Mouse (Mus musculus): ENCODE results near the gene Fxn.

Gene Fxn

DNA sequence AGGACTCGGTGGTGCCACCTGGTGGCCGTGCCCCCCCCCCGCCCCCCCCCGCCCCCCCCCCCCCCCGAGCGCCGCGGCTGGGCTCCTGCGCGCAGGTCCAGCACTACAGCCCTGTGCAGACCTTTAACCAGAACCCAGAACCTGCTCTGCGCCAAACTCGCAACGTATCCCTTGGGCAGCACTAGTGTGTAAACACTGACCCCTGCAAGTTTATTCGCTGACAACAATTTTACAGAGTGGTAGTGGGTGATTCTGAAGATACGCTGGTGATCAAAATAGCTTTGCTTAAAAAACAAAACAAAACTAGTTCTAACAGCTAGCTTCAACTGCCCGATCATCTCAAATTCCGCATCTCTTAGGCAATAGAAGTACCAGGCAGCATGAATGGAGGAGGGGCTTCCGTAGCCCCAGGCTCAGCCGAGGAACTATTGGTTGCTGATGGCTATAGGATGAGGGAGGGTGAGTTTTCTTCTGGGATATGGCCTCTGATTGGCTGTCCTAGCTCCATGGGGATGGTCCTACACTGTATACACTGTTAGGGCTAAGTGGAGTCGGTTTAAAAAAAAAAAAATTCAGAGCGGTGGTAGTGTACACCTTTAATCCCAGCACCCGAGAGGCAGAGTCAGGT is at the start of gene Fxn:
Fxn (minus strand) TSS at position 5 of the 628 bp plus-strand sequence.
- no peak for DNase-seq (ENCODE audit: extremely low read depth, low read depth, low spot score)

DNA sequence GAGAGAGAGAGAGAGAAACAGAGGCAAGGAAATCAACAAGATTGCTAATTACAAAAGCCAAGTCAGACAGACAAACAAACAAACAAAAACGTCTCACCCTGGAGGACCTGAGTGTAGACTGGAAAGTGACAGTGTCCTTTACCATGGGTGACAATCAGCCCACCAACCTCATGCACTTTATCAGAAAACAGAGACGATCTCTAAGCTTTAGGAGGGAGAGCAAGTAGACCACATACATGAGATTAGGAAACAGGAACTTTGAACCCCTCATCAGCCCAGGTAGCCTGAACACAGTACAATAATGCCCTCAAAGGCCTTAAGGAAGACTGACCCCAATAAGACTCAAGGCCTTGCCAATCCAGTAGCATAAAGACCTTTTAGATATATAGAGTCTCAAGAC is 47.5 kb upstream of the Fxn start:
- no peak for DNase-seq (ENCODE audit: extremely low read depth, low read depth, low spot score)

DNA sequence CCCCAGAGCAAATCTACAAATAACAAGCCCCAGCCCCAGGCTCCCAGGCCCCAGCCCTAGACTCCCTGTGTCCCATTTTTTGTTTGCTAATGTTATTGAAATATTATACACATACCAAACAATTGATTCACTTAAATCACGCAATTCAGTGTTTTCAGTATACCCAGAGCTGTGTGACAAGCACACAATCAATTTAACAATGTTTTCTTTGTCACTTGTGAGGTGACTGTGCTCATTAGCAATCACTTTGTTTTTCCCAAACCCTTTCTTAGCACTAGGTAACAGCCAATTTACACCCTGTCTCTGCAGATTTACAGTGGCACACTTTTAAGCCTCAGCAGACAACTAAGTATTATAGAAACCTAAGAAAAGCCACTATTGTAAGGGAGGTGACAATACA is 46.6 kb upstream of the Fxn start:
- no peak for DNase-seq (ENCODE audit: extremely low read depth, low read depth, low spot score)

DNA sequence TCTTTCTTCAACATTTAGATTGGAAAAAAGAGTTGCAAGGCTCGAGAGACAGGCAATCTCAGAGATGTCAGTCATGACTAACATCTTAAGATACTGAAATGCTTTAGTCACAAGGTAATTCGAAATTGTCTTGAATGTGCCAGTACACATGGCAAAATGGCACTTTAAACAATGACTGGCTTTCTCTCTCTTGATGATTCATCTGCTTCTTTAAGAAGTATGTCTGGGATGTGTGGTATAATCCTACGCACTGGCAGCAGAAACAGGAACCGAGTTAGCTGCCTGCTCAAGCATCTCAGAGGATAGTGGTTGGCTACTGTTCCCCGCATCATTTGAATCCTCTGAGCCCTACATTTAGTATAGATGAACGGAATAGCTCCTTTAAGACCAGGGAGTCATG is 45.3 kb upstream of the Fxn start:
- DNase-seq (ENCODE audit: extremely low read depth, low read depth, low spot score) = no peak

DNA sequence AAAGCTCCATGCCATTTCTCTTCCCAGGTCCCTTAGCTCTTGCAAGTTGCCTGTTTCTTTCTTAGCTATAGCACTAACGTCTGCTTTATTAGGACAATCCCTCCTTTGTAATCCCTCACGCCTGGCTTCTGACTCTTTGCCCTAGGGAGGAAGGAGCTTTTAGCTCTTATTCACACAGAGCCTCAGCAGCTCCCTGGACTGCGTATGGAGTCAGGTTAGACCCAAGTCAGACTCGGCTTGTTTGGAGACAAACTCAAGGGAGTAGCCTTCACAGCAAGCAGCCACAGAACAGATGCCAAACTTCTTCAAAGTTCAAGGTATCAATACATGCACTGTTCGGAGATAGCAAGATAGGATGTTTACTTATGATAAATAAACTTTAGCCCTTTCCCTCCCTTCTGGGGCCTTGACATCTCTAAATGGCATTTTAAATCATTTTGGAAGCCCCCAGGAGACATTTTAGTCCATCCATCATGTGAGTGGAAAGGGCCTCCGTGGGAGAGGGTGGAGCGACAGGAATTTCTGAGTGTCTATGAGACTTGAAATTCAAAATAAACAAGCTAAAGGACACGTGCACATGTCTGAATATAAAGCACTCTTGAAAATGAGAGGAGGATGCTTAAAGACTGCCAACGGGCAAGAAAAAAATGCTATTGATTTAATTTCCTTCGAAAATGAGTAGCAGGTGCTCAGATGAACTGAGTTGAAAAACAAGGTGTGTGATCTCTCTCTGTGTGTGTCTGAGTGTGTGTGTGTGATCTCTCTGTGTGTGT is 43.6 kb upstream of the Fxn start:
- DNase-seq (ENCODE audit: extremely low read depth, low read depth, low spot score) = no peak

DNA sequence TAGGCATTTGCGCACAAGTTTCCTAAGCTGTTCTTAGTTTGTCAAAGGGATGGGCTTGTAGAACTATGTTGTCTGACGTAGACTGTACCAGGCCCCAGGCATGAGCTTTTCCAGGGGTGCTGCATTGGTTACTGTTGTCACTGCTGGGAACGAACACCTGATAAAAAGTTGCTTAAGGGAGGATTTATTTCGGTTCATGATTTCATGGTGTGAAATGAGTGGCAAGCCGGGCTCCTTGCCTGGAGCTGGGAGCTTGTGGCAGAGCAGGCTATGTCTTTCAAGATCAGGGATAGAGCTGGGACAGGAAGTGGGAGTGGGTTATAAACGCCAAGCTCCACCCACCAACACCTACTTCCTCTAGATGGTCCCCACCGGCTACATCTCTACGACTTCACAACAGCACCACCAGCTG is 41.5 kb upstream of the Fxn start:
- DNase-seq (ENCODE audit: extremely low read depth, low read depth, low spot score) = no peak

DNA sequence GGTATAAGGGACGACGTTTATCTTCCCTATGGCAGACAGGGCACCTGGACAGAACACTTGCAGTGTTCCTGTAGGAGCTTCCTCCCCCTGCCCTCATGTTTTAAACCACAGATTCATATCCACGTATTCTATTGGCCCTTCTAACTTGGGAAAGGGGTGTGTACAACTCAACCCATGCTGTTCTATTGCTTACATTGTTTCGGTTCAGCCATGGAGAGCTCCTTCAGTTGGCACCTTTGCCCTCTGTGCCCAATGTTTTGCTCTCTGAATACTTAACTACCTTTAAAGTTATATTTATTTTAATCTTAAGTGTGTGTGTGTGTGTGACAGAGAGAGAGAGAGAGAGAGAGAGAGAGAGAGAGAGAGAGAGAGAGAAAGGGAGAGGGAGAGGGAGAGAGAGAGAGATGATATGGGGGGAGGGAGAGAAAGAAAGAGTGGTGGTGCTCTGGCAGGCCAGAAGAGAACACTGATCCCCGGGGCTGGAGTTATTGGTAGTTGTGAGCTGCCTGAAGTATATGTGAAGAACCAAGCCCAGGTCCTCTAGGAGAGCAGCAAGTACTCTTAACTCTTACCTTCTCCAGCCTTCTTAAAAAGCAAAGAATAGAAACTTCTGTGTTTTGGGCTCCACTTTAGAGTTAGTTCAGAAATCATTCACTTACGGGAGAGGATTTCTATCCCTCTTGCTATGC is 41.0 kb upstream of the Fxn start:
- DNase-seq (ENCODE audit: extremely low read depth, low read depth, low spot score) = no peak

DNA sequence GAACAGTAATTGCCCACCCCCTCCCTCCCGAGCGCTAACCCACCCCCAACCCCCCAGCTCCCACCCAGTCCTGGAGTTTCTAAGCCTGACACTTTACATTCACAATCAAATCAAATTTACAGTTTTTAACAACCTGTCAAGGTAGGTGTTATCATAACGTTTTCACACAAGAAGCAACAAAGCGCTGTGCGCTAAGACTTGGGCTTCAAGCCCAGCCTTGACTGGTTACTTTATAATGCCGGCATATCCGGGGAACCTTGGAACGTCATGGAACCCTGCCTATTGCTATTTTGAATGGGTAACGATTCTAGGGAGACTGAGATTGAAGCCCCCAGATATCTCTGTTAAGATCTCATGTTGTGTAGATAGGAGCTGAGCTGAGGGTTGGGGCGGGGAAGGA is 37.8 kb upstream of the Fxn start:
- DNase-seq (ENCODE audit: extremely low read depth, low read depth, low spot score) = no peak

DNA sequence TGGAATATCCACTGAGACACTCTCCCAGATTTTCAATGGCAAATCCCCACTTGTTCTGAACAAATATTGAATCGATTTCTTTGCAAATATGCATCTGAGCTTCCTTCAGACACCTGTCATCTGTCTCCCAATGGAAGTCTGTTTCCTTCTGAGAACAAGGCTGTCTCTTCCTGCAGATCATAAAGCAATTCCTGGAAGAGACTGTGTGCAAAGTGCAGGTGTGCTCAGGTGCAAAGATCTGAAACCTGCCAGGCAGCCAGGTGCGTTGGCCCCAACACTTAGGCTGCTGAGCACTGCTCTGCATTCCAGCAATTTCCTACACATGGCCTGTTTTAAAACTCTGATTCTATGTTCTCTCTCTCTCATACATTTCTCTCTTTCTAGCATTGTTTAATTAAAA is 37.3 kb upstream of the Fxn start:
- DNase-seq (ENCODE audit: extremely low read depth, low read depth, low spot score) = no peak

DNA sequence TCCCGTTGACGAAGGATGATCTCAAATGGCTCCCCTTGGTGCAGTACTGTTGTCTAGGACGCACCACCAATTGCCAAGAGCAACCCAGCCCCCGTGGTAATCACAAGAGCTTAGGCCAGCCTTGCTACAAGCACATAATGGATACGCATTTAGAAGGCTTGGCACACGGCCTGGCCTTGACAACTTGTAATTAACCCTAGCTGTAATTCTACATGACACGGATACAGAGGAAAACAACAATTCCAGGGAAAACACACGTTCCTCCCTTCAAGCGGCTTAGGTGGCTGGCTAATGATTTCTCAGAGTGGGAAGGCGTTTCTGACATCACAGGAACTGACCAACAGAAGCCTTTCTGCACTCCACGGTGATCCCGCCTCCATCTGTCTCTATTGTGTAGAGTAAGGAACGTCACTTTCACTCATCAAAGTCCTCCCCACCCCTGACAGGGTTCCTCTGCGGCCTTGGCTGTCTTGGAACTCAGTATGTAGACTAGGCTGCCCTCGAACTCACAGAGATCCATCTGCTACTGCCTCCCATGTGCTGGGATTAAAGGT is 36.7 kb upstream of the Fxn start:
- no peak for DNase-seq (ENCODE audit: extremely low read depth, low read depth, low spot score)

DNA sequence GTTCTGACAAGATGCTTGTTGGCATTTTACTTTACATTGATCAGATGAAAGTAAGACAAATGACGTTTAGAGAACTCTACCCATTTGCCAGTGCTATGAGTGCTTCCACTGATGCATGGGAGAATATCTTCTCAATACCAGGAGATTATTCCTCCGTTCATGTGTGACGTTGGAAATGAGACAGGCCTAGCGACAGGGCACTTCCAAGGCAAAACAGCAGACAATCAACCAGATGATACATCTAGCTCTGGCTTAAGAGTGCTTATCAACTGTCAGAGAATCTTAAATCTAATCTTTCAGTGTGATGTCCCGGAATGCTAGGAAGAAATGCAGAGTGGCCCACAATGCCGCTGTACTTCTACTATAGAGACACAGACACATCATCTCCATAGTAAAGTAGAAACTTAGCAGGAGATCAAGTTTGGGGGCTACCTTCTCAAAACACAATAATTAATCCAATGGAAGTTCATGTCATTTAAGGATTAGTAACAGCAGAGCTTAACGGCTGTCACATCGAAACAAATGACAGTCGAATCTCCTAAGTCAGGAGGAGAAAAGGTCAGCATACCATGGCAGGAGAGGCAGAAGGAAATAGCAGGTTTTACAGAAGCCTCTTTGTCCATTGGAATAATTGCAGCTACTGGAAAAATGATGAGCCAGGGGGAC is 35.8 kb upstream of the Fxn start:
- DNase-seq (ENCODE audit: extremely low read depth, low read depth, low spot score) = no peak

DNA sequence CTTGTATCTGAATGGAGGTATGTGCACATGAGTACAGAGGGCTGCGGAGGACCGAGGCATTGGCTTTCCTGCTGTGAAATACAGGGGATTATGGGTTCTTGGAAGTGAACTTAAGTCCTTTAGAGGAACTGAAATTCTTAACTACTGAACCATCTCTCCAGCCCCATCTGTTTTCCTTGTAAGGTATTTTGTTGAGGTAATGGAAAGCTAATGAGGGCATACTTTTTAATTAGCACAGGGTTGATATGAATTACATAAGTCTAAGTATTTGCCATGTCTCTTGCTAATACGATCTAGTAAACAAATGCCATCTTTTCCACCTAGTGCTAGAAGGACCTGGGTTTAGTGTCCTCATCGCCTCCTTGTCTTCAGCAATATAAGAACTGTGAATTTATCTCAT is 34.8 kb upstream of the Fxn start:
- no peak for DNase-seq (ENCODE audit: extremely low read depth, low read depth, low spot score)

DNA sequence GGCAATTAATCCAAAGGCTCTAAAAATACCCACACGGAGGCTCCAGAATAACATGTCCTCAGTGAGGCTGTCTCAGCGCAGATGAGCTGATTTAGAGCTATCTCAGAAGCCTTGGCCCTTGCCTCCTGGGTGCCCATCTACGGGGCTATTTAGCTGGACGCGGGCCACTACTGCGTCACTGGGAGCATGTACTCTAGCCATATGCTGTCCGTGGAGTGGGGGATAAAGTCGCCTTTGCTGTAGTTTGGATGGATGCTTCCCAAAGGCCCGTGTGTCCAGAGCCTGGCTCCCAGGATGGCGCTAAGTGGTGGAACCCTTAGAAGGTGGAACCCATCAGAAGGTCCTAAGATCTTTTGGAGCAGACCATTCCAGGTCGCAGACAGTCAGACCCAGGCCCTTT is 34.3 kb upstream of the Fxn start:
- no peak for DNase-seq (ENCODE audit: extremely low read depth, low read depth, low spot score)

DNA sequence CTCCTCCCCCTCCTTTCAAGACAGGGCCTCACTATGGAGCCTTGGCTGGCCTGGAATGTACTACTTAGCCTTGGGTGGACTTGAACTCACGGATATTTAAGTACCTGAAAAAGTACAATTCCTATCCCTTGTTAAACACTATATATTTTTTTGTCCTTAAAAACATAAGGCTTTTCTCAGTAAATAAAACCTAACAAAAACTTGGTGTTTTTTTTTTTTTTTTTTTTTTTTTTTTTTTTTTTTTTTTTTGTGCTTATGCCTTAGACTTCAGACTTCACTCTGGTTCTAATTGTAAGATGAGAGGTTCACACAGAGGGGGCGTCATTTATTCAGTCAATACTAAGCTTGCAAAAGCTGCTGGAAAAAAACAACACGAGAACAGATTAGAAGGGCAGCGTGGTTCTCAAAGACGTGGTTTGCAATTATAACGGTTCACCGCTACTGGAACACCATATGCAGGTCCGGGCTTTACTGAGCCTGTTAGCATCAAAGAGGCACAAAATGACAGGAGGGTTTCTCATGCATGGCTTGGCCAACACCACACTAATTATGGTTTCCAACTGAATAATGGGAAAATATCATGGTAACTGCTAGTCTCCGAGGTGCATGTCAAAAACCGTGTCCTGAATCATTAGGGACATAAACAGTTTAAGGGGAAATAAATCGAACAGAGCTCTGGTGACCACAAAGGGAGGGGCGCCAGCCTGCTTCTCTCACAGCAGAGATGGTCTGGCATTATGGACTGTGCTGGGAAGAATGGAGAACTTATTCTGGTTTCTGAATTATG is 32.3 kb upstream of the Fxn start:
- no peak for DNase-seq (ENCODE audit: extremely low read depth, low read depth, low spot score)

DNA sequence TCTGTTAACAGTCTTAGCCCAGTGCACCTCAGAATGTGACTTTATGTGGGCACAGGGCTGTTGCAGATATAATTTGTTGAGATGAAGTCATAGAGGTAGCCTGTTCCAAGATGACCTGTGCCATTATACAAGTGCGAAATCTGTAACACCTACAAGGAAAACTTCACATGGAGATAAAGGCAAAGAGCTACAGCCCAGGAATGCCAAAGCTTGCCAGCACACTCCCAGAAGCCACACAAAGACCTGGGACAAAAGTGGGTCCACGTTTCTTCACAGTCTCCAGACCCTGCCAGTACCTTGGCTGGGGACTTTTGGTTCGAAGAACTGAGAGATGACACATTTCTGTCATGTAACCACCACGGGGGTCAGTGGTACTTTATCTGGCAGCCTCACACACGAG is 31.6 kb upstream of the Fxn start:
- no peak for DNase-seq (ENCODE audit: extremely low read depth, low read depth, low spot score)

DNA sequence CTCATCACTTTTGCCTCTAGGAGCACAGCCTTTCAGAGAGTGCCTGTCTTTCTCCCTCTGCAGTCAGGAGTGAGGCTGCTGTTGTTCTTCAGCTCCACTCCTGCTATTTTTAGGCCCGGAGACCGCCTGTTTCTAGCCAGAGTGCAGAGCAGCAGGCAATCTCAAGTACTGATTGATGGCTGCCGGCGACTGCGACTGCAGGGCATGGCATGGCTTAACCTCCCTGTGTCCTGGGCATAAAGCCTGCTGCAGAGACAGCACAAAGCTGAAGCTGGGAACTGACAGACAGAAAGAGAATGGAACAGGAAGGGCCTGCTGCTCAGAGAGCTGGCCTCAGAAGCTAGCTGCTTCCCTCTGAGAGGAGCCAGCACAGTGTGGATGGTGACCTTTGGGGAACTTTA is 27.9 kb upstream of the Fxn start:
- no peak for DNase-seq (ENCODE audit: extremely low read depth, low read depth, low spot score)

DNA sequence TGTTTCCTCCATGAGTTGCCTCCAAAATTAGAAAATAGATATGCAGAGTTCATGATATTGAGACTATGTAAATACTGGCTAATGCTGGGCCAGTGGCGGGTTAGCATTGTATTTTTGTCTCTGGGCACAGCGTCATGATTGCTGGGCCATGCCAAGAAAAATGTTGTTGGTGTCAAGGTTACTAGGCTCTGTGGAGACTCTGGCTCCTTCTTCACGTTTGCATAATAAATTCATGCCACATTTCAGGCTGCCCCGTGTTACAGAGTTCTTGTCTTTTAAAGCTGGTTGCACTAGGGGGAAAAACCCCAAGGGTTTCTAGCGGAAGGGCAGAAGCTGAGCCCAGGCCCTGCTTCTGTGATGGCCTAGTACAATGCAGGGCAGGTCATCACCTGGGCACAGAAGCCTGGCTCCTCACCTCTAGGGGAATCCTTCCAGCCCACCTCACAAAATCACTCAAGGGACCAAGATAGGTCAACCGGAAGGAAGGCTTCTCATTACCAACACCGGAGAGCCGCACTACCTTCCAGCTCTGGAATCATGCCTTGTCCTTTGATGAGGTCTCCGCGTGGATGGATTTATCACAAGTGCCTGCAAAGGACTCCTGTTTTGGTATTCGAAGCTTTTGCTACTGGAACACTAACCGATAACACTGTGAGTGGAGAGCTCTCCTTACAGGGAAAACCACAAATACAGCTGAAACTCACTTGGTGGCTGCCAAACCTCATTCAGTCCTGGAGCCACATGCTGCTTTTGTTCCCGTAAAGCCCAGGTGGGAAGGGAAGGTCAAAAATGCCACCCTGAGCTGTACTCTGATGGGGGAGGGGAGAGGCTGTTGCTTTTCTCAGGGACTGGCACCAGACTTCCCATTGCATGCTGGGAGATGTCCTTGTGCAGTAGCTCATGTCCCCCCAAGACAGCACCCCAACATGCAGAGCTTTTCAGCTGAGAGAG is 27.1 kb upstream of the Fxn start:
- no peak for DNase-seq (ENCODE audit: extremely low read depth, low read depth, low spot score)

DNA sequence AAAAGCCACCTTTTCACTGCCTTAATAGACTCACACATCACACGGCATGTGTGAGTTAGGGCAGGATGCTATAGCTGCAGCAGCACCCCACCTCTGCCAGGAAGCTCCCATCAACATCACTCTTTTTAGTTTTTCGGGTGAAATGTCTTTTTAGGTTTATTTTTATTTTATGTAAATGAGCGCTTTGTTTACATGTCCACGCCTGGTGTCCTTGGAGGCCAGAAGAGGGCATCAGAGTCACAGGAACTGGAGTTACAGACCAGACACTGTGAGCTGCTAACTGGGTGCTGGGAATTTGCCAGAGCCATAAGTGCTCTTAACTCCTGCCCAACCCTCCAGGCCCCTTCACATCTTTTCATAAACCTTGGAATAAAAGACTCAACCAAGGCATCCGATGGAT is 25.9 kb upstream of the Fxn start:
- no peak for DNase-seq (ENCODE audit: extremely low read depth, low read depth, low spot score)

DNA sequence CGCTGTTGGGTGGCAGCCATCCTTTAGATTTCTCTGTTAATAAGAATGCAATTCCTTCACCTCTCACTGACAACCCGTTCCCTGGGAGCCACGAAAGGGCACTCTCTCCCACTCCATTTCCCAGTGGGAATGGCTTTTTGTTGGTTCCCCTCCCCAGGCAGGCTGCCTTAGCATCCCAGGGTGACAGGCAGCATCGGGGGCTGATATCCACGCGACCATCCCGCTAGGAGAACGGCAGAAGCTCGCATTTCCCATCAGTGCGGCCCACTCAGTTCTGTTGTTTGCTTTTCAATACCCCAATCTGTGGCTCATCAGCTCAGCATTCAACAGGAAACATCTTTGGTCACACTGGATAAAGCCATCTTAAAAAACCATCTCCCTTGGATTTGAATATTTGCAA is 21.8 kb upstream of the Fxn start:
- DNase-seq (ENCODE audit: extremely low read depth, low read depth, low spot score) = no peak

DNA sequence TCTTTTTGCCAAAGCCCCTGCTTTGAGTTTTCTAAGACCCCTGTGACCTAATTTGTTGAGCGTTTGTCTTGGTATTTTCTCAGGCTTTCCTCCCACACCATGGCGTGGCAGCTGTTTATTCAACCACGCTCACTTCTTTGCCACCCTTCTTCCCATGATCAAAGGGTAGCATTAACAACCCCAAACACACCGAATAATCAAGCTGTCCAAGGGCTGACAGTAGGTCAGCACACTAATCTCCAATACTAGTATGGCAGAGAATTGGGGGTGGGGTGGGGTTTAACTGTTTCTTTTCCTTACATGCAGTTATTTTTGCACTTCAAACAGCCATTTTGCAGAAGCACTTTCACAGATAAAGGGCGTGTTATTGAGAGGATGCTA is 21.4 kb upstream of the Fxn start:
- DNase-seq (ENCODE audit: extremely low read depth, low read depth, low spot score) = no peak

All from fat pad, adult 2 months (tissue).